Mouse (Mus musculus): ENCODE measurements around the gene Tubal3.

GRCm38 (mm10) chr13:3895397-3895980 is 22.6 kb upstream of the Tubal3 start:
- TF ChIP-seq CTCF (conservative IDR thresholded peaks at IDR 0.05; ENCODE audit: low read length) (no peak), NANOG (IDR thresholded peaks at IDR 0.05; ENCODE audit: borderline replicate concordance, low read length) (no peak), POU5F1 (IDR thresholded peaks at IDR 0.05; ENCODE audit: borderline replicate concordance, low read length) (no peak)
